Mouse (Mus musculus): ENCODE measurements around the gene Prkca.

Gene Prkca

DNA sequence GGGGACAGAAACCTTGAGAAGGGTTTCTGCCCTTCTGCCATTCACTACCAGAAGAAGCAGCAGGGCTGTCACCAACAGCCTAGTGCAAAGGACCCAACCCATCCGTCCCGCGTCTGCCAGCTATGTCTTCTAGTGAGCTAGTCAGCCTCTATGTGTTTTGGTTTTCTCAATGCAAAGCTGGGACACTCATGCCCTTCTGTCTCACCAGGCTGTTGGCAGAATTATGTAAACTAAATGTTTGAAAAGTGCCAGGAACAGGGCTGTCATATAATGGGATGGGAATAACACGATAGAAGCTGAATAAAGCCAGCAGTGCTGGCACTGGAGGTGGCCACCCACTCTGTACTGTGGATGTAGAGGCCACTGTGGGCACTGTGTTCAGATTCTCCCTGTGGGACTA, 393.1 kb downstream of the Prkca start:
- DNase-seq (ENCODE audit: low read depth, low spot score): no peak

DNA sequence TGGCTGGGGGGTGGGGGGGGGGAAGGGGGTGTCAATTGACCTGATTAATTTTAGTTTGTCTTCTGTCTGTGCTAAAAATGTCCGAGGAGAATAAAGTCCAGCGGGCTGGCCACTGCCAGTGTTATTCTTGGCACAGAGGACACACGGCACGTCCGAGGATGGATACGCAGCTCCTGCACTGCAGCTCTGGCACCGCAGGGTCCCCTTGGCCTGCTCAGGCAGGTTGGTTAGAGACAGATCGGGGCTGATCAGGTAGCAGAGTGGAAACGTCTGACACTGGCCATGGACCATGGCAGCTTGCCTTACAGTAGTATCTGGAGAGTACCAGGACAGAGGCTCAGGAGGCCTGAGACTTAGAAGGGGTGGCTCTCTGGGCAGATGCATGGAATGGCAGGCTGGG, 393.5 kb downstream of the Prkca start:
- DNase-seq (ENCODE audit: low read depth, low spot score): no peak

DNA sequence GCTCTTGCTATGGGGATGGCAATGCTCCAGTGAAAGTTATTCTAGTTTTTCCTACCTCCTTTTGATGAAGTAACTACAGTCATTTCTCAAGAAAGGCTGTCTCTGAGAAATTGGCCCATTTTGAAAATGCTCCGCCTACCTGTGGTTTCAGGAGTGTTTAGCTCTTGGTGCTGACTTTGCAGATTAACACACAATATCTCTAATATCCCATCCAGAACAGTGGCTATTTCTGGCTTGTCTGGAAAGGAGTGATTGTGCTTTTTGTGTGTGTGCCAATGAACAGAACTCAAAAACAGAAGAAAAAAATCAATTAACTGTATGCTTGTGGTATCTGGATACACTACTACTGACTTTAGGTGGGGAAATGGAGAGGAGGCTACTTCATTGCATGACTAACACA, 395.8 kb downstream of the Prkca start:
- DNase-seq (ENCODE audit: low read depth, low spot score): no peak

DNA sequence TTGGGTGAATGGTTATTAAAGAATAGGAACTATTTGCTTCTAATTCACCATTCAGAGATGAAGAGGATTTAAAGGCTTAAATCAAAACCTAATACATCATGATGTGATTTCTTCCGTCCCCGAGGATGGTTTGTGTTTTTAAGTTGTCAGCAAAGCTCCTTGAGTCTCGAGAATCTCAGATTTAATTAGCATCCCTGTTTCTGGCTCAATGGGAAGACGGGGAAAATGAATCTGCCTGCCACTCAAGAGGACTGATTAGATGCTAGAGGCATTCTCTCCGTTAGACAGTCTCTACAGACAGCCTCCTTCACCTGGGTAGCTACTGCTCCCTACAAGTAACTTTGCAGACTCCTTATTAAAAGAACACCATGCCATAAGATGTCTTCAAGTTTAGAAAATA, 396.9 kb downstream of the Prkca start:
- no peak for DNase-seq (ENCODE audit: low read depth, low spot score)

DNA sequence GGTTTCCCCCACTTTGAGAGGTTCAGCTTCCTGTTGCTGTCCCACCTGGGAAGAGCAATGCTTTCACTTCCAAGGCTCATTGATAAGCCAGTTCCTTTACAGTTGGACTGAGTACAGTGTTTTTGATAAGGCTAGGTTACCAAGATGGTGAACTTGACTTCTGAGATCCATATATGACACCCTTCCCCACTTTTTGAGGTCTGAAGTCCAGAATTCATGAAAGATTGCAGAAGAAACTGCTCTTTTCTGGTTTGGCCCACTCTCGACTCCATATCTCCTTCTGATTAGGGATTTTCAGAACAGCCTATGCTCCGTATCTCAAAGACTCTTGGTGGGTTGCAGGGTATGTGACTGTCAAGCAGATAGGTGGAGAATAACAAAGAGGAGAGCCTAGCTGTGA, 406.8 kb downstream of the Prkca start:
- no peak for DNase-seq (ENCODE audit: low read depth, low spot score)

DNA sequence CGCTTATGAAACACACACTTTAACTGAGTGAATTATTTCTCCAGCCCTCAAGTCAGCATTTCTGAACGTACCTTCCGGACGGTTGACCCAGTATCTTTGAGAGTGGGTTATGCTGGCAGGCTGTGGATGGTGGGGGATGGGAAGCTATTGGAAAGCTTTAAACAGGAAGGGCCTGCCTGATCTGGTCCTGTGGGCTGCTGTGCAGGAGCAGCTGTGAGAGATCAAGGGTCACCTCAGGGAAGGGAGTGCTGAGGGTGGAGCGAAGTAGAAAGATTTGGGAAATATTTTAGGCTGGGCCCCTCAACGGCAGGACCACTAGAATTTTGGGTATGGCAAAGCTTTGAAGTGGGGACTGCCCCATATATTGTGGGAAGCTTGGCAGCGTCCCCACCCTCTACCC, 412.0 kb downstream of the Prkca start:
- DNase-seq (ENCODE audit: low read depth, low spot score): no peak

DNA sequence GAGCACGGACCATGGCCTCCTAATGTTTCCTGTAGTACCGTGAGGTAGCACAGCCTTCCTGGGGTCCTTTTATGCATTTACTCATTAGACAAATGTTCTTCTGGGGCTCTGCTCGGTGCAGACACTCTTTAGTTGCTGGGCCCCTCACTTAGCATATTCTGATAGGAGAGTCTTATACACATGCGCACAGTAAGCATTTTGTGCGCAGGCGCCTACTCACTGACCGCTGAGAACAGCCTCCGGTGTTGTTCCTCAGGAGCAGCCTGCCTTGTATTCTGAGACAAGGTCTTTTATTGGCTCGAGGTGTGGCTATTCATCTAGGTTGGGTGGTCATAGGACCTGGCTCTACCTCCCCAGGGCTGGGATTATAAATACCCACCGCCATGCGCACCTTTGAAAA, 412.4 kb downstream of the Prkca start:
- no peak for DNase-seq (ENCODE audit: low read depth, low spot score)

DNA sequence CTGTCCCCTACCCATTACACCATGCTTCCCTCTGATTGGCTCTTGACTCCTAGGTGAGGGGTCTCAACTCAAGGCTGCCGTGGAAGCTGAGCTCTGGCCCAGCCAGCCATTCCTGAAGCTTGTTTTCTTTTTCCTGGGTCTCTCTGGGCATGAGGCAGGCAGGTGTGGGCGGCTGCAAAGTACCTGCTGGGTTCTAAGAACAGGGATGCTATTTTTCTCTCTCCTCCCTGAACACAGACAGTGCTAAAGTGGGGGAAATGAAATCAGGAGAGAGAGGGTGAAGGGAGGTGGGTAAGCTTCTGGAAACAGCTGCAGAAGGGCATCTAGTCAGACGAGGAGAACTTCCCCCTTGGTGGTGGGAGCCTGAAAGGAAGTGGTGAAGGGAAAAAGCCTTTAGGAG, 414.0 kb downstream of the Prkca start:
- DNase-seq (ENCODE audit: low read depth, low spot score): no peak

DNA sequence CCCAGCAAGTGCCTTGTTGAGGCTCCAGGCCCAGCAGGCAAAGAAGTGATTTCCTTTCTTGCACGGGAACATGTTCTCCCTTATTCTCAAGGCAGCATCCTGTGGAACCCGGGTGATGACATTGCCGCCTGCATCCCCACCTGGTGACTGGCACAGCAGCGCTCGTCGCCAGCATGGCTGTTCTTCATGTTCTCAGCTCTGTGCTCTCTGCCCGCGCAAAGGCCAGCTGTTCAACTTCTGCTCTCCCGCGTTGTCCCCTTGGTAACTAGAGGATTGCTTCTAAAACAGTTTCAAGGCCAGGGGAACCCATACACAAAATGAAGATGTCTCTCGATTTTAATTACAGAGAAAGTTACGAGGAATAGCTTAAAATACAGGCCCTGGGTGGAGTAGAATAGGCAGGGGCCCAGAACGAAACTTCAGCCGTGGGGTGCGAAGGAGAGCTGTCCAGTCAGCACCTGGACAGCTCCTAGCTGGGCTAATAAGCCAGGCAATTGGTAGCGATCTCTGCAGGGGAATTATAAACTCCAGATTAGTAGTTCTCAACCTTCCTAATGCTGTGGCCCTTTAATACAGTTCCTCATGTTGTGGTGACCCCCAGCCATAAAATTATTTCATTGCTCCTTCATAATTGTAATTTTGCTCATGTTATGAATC, 423.7 kb downstream of the Prkca start:
- DNase-seq (ENCODE audit: low read depth, low spot score): no peak

DNA sequence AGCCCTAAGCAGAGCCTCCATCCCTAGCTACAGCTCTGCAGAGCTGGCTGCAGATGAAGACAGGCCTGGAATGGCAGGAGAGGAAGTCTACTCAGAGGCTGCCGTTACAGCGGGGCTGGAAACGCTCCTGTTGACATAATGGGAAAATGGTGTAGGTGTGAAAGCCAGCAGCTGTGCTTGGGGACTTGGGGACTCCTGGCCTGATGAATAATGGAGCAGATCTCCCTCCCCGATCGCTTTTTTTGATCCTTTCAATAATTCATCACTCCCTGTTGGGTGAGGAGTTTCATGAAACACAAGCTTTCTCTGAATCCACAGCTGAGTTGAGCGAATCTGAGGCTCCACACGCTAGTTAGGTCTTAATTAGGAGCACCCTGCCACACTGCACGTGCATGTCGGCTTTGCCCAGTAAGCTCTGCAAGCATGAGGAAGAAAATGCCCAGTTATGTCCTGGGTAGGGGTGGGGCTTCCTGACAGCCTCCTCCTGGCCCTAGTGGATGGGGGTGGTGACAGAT, 425.9 kb downstream of the Prkca start:
- DNase-seq (ENCODE audit: low read depth, low spot score): no peak

DNA sequence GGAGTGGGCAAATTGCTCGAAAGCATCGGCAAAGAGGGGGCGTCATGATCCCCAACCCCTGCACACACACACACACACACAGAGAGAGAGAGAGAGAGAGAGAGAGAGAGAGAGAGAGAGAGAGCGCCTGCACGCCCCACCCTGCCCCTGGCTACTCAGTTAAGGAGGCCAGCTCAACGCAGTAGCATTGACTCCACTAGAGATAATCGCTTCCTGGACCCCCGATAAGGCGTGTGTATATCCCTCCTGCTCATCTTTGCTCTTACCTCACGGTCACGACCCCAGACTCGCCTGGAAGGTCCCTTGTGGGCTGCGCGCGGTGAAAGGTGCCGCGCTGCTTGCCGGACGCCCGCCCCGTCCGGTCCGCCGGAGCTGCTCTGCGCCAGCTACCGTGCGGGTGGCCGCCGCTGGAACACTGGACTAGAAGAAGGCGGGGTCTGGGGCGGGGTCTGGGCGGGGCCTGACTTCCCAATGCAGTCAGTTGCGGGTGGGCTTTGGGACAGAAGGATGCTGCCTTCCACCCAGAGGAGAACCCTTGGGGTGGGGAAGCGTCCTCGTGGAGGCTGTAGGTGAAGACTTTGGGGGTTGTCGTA, 429.0 kb downstream of the Prkca start, which contains the start of gene Cacng5:
Cacng5 (minus strand) TSS at position 422 of the 593 bp plus-strand sequence.
- DNase-seq (ENCODE audit: low read depth, low spot score): no peak

DNA sequence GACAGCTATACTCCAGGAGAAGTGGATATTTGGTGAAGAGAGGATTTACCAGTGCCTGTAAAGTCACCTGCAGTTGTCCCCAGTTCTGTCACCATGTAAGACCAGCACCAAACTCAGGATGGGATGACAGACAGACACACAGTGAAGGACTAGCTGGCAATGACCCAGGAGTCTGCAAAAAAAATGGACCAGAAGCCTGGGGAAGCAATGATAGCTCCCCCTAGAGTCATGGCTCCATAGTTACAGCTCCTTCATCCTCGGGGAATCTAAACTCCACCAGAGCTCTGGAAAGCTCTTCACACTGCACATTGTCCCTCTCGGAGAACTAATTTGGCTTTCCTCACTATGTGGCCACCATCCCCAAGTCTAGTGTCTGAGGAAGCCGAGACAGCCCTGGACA, 430.4 kb downstream of the Prkca start:
- no peak for DNase-seq (ENCODE audit: low read depth, low spot score)

DNA sequence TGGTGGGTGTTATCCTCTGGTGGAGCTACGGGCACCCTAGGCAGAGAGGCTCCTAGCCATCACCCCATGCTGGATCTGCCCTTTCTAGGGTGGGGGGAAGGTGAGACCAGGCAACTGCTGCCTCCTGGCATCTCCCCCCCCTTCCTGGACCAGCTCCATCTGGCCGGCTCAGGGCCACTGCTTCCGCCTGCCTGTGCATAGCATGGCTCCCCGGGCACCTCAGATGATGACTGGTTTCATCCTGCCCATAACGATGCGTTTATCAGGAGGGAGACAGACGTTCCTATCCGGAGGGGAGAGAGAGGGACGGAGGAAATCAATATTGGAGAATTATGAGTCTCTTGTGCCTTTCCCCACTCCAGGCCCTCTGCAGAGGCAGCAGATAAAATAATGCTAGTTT, 438.4 kb downstream of the Prkca start:
- no peak for DNase-seq (ENCODE audit: low read depth, low spot score)

DNA sequence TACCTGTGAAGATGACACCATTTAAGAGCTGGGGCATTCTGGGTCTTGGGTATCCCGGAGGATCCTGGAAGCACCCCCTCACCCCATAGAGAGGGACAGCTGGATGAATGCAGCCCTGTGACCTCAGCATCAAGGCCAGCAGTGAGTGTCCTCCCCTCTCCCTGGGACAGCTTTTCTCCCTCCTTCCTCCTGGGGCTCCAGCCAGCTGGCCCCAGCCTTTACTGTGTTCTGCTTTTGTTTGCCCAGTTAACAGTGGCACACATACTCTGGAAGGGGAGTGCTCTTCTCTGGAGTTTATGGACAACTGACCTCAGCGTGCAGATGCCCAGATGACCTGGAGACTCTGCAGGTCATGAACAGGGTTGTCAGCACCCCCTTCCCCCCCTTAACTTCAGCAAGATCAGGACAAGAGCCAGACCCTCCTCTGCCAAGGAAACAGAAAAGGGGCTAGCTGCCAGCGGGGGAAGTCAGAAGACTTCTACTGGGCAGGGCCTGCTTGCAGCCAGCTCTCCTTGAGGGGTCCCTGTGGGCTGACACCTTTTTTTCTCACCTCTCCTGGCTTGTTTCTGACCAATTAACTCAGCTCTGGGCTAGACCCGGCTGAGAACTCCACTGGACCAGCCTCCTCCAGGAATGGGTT, 439.6 kb downstream of the Prkca start:
- DNase-seq (ENCODE audit: low read depth, low spot score): no peak

DNA sequence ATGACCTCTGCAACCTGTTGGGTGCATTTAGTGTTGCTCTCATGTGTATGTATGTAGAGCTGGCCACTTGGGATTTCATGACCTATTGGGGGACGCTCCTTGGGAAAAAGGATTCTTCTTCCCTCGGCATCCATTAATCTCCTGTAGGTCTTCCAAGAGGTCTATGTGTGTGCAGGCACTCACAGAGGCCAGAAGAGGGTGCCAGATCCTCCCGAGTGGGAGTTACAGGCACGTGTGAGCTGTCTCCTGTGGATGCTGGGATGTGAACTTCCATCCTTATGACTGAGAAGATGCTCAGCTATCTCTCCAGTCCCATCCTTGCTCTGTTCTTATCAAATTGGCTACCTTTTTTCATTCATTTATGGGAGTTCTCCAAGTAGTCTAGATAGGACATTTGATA, 443.3 kb downstream of the Prkca start:
- DNase-seq (ENCODE audit: low read depth, low spot score): no peak

DNA sequence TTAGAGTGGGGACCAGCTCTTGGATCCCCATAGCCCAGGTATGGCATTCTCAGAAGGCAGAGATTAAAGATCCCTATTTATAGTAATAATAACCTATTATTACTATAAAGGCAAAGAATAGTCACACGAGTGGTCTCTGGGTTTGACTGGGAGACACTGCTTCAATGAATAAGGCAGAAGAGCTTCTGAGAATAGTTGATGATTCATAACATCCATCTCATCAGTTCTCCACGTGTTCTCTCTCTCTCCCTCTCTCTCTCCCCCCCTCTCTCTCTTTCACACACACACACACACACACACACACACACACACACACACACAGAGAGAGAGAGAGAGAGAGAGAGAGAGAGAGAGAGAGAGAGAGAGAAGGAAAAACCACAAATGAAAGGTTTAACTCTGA, 445.0 kb downstream of the Prkca start:
- DNase-seq (ENCODE audit: low read depth, low spot score): no peak

DNA sequence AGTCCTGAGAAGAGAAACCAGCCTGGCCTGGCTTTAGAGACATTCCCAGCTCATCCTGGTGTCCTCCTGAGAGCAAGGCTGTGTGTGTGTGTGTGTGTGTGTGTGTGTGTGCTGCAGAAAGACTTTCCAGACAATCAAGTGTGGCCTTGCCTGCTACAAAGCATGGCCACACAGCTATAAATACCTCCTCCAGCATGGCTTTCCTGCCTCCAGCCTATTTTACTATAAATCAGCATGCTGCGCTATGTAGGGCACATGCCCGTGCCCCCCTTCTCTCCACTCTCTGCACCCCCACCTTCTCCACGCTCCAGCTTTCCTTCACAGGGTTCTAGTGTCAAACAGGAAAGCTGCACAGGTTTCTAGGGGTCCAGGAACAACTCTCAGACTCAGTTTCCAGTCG, 448.1 kb downstream of the Prkca start:
- DNase-seq (ENCODE audit: low read depth, low spot score): no peak

DNA sequence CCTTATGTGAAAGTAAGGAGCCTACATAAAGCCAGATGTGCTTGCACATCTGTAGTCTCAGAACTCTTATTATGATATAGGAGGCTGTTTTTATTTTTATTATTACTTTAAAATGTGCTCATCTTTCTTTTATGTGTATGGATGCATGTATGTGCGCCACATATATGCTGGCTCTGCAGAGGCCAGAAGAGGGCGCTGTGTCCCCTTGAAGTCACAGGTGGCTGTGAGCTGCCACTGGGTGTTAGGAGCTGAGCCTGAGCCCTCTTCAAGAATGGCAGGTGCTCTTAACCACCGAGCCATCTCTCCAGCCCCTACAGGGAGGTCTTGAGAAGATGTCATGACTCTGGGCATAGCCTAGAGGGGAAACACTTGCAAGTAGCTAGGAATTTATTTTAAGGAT, 452.4 kb downstream of the Prkca start:
- no peak for DNase-seq (ENCODE audit: low read depth, low spot score)

DNA sequence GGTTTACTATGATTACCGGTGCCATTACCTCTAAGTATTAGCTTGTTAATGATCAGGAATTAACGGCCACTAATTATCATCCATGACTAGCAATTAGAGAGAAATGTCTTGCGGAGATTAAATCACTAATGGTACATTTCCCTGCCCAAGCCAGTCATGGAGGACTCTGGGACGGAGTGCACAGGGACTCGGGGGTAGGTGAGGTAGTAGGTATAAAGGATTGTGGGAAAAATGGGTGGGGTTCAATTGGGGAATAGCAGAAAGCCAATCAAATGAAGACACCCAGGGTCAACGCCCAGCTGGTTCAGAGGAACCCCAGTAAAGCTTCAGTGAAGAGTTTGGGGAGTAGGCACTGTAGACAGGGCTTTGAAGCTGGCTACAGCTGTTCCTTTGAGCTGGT, 456.4 kb downstream of the Prkca start:
- no peak for DNase-seq (ENCODE audit: low read depth, low spot score)
